Mouse (Mus musculus): ENCODE measurements at regions not wholly inside any gene's neighbourhood (a gene's known extent, or its start where the extent isn't known, plus 50 kb on each side); places are given as distances from the start of the nearest gene placed in this dataset.

- 65% methylated on average over 1 of the region's 1 CpGs for WGBS
- Histone ChIP-seq H3K9me3 (no peaks in the 10 kb centered on the region), H3K36me3 (no peaks in the 10 kb centered on the region), H3K4me2 (no peak overlapping the region), H3K9ac (no peak overlapping the region), H3K4me3 (no peak overlapping the region), H3K27ac (replicated peaks) (no peak overlapping the region), H3K27me3 (replicated peaks) (no peaks in the 10 kb centered on the region), H3K4me1 (no peaks in the 10 kb centered on the region)
- no peak for ATAC-seq (ENCODE audit: extremely low read depth, insufficient number of reproducible peaks, low FRiP score, low TSS enrichment)
Observed at GRCm38 (mm10) chr16:29147766-29148165, 61.7 kb upstream of the Hrasls start.

- no peak overlapping the region for H3K9ac ChIP-seq
- ATAC-seq (ENCODE audit: extremely low read depth, insufficient number of reproducible peaks, low FRiP score, low TSS enrichment): no peak
- peaks cover 16% of the 10 kb centered on the region for H3K4me1 ChIP-seq
- no peaks in the 10 kb centered on the region for H3K36me3 ChIP-seq
- no peak overlapping the region for H3K4me3 ChIP-seq
- no peak overlapping the region for H3K27ac ChIP-seq (replicated peaks)
- H3K4me2 ChIP-seq: peak overlapping the region; percentile 32; the same call in 1 of the 2 replicates
- WGBS: 25% methylated on average over 4 of the region's 4 CpGs
- H3K27me3 ChIP-seq (replicated peaks): no peaks in the 10 kb centered on the region
- no peaks in the 10 kb centered on the region for H3K9me3 ChIP-seq
Observed at GRCm38 (mm10) chr16:29119217-29119616, 90.3 kb upstream of the Hrasls start.

- WGBS: 77% methylated on average over 4 of the region's 4 CpGs
- no peak overlapping the region for H3K9ac ChIP-seq
- no peaks in the 10 kb centered on the region for H3K4me1 ChIP-seq
- no peak overlapping the region for H3K4me3 ChIP-seq
- H3K27ac ChIP-seq (replicated peaks): no peak overlapping the region
- H3K4me2 ChIP-seq: no peak overlapping the region
- no peaks in the 10 kb centered on the region for H3K36me3 ChIP-seq
- H3K9me3 ChIP-seq: 0 out of 2 replicates have a peak, but pooled peaks cover 3% of the 10 kb centered on the region
- no peak for ATAC-seq (ENCODE audit: extremely low read depth, insufficient number of reproducible peaks, low FRiP score, low TSS enrichment)
- no peaks in the 10 kb centered on the region for H3K27me3 ChIP-seq (replicated peaks)
Observed at GRCm38 (mm10) chr16:29096791-29097190, 112.7 kb upstream of the Hrasls start.

- Histone ChIP-seq H3K9me3 (no peaks in the 10 kb centered on the region), H3K36me3 (no peaks in the 10 kb centered on the region), H3K9ac (no peak overlapping the region), H3K4me2 (no peak overlapping the region), H3K4me3 (no peak overlapping the region), H3K4me1 (no peaks in the 10 kb centered on the region), H3K27me3 (replicated peaks) (no peaks in the 10 kb centered on the region), H3K27ac (replicated peaks) (no peak overlapping the region)
- no peak for ATAC-seq (ENCODE audit: extremely low read depth, insufficient number of reproducible peaks, low FRiP score, low TSS enrichment)
- 74% methylated on average over 3 of the region's 3 CpGs for WGBS
Observed at GRCm38 (mm10) chr16:29065961-29066360, 136.5 kb upstream of the Mb21d2 start.

- Histone ChIP-seq H3K4me1 (no peaks in the 10 kb centered on the region), H3K9me3 (no peaks in the 10 kb centered on the region), H3K4me3 (no peak overlapping the region), H3K4me2 (no peak overlapping the region), H3K9ac (no peak overlapping the region), H3K27me3 (replicated peaks) (no peaks in the 10 kb centered on the region), H3K27ac (replicated peaks) (no peak overlapping the region), H3K36me3 (no peaks in the 10 kb centered on the region)
- no peak for ATAC-seq (ENCODE audit: extremely low read depth, insufficient number of reproducible peaks, low FRiP score, low TSS enrichment)
- WGBS: 82% methylated on average over 4 of the region's 4 CpGs
Observed at GRCm38 (mm10) chr16:29065097-29065785, 135.8 kb upstream of the Mb21d2 start.

- Histone ChIP-seq H3K4me2 (no peak overlapping the region), H3K36me3 (no peaks in the 10 kb centered on the region), H3K27ac (replicated peaks) (no peak overlapping the region), H3K4me1 (no peaks in the 10 kb centered on the region), H3K9me3 (no peaks in the 10 kb centered on the region), H3K4me3 (no peak overlapping the region), H3K9ac (no peak overlapping the region), H3K27me3 (replicated peaks) (no peaks in the 10 kb centered on the region)
- ATAC-seq (ENCODE audit: extremely low read depth, insufficient number of reproducible peaks, low FRiP score, low TSS enrichment): no peak
Observed at GRCm38 (mm10) chr16:29063377-29063776, 133.9 kb upstream of the Mb21d2 start.

- WGBS: 72% methylated on average over 5 of the region's 5 CpGs
Observed at GRCm38 (mm10) chr16:29057076-29057475, 127.6 kb upstream of the Mb21d2 start.

GRCm38 (mm10) chr16:29054423-29054822, 125.0 kb upstream of the Mb21d2 start:
- no peaks in the 10 kb centered on the region for H3K9me3 ChIP-seq
- H3K4me1 ChIP-seq: no peaks in the 10 kb centered on the region
- H3K4me2 ChIP-seq: 0 out of 2 replicates have a peak overlapping the region, but pooled peaks have one; percentile 16
- H3K36me3 ChIP-seq: no peaks in the 10 kb centered on the region
- H3K27ac ChIP-seq (replicated peaks): no peak overlapping the region
- no peak overlapping the region for H3K4me3 ChIP-seq
- ATAC-seq (ENCODE audit: extremely low read depth, insufficient number of reproducible peaks, low FRiP score, low TSS enrichment): no peak
- H3K27me3 ChIP-seq (replicated peaks): no peaks in the 10 kb centered on the region
- WGBS: 42% methylated on average over 8 of the region's 8 CpGs
- no peak overlapping the region for H3K9ac ChIP-seq

More at GRCm38 (mm10) chr16:29057076-29057475, 127.6 kb upstream of the Mb21d2 start:
- H3K4me1 ChIP-seq: no peaks in the 10 kb centered on the region
- H3K9me3 ChIP-seq: no peaks in the 10 kb centered on the region
- H3K4me3 ChIP-seq: no peak overlapping the region
- no peaks in the 10 kb centered on the region for H3K36me3 ChIP-seq
- H3K9ac ChIP-seq: no peak overlapping the region
- no peak overlapping the region for H3K4me2 ChIP-seq
- H3K27me3 ChIP-seq (replicated peaks): no peaks in the 10 kb centered on the region
- no peak overlapping the region for H3K27ac ChIP-seq (replicated peaks)
- no peak for ATAC-seq (ENCODE audit: extremely low read depth, insufficient number of reproducible peaks, low FRiP score, low TSS enrichment)

- Histone ChIP-seq H3K9me3 (no peaks in the 10 kb centered on the region), H3K4me1 (no peaks in the 10 kb centered on the region), H3K27me3 (replicated peaks) (no peaks in the 10 kb centered on the region), H3K27ac (replicated peaks) (no peak overlapping the region), H3K4me3 (no peak overlapping the region), H3K4me2 (no peak overlapping the region), H3K36me3 (no peaks in the 10 kb centered on the region), H3K9ac (no peak overlapping the region)
- WGBS: 83% methylated on average over 6 of the region's 6 CpGs
- ATAC-seq (ENCODE audit: extremely low read depth, insufficient number of reproducible peaks, low FRiP score, low TSS enrichment): no peak
Observed at GRCm38 (mm10) chr16:29046453-29046993, 117.0 kb upstream of the Mb21d2 start.

- 78% methylated on average over 5 of the region's 5 CpGs for WGBS
- no peaks in the 10 kb centered on the region for H3K9me3 ChIP-seq
- no peaks in the 10 kb centered on the region; the same call in 1 of the 2 replicates for H3K27me3 ChIP-seq (replicated peaks)
Observed at GRCm38 (mm10) chr16:29035523-29035922, 106.0 kb upstream of the Mb21d2 start.

GRCm38 (mm10) chr16:29034053-29034794, 104.8 kb upstream of the Mb21d2 start:
- Histone ChIP-seq H3K27ac (replicated peaks) (no peak overlapping the region), H3K9me3 (no peaks in the 10 kb centered on the region), H3K4me2 (peak overlapping the region; percentile 25), H3K9ac (no peak overlapping the region), H3K4me1 (no peaks in the 10 kb centered on the region), H3K27me3 (replicated peaks) (no peaks in the 10 kb centered on the region; the same call in 1 of the 2 replicates), H3K4me3 (no peak overlapping the region), H3K36me3 (no peaks in the 10 kb centered on the region)
- ATAC-seq (ENCODE audit: extremely low read depth, insufficient number of reproducible peaks, low FRiP score, low TSS enrichment): no peak
- 41% methylated on average over 16 of the region's 16 CpGs for WGBS

More at GRCm38 (mm10) chr16:29035523-29035922, 106.0 kb upstream of the Mb21d2 start:
- H3K27ac ChIP-seq (replicated peaks): no peak overlapping the region
- ATAC-seq (ENCODE audit: extremely low read depth, insufficient number of reproducible peaks, low FRiP score, low TSS enrichment): no peak
- no peaks in the 10 kb centered on the region for H3K4me1 ChIP-seq
- H3K4me3 ChIP-seq: no peak overlapping the region
- no peak overlapping the region for H3K4me2 ChIP-seq
- H3K9ac ChIP-seq: no peak overlapping the region
- no peaks in the 10 kb centered on the region for H3K36me3 ChIP-seq

All from heart, embryonic 13.5 days (tissue).